Mouse (Mus musculus): ENCODE measurements around the gene Pde6h. TPM values are rescaled to one million over a fixed set of nuclear protein-coding genes. Genes with fewer than 3 reads are reported as not detected.

Pde6h gene
- total RNA-seq, 2 experiments from 2014 or later, result not detected

- ATAC-seq (replicated peaks; ENCODE audit: low FRiP score, poor library complexity, severe bottlenecking), result no peak
Observed at GRCm38 (mm10) chr6:137002169-137002514, 78.5 kb downstream of the Pde6h start.

GRCm38 (mm10) chr6:137004359-137004758 lies 80.7 kb downstream of the Pde6h start:
- no peak for ATAC-seq (replicated peaks; ENCODE audit: low FRiP score, poor library complexity, severe bottlenecking)

DNA sequence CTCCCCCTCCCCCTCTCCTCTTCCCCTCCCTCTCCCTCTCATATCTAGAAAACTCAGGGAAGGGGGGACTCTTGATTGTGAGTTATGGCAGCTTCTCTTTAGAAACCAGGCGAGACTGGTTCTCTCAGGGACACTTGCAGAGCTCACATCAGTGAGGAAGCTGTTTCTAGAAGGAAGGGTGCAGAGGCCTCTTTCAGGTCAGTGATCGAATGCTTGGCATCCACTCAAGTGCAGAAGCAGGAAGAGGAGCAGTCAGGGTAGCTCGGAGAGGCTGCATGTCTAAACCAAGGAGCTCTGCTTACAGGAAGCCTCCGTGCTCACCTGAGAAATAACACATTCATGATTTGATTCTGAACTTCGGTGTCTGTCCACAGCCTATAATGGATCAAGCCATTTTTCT lies 87.6 kb downstream of the Pde6h start:
- no peak for ATAC-seq (replicated peaks; ENCODE audit: low FRiP score, poor library complexity, severe bottlenecking)

DNA sequence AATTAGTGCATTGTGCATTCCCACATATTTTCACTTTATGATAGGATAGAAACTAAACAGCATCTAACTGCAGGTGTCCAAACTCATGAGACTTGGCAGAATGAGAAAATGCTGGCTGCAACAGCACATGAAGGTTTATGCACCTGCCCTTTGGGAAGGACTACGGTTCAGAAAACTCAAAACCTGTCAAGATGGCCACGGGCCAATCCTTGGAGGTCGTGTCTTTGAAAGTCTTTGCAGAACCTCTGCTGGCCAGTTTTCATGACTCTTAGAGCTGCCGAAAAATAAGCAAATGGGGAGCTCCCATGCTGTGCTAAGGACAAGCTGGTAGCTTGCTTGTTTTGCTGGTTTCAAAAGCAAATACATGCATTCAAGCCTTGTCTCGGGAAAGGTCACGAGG lies 90.7 kb downstream of the Pde6h start:
- no peak for ATAC-seq (replicated peaks; ENCODE audit: low FRiP score, poor library complexity, severe bottlenecking)

- no peak for ATAC-seq (replicated peaks; ENCODE audit: low FRiP score, poor library complexity, severe bottlenecking)
Observed at GRCm38 (mm10) chr6:137017216-137017973, 93.8 kb downstream of the Pde6h start.

Other genes starting within 250 kb of the Pde6h start
- gene Gucy2c, start 142.1 kb upstream of the Pde6h start, total RNA-seq (2015; ENCODE audit: low replicate concordance), result not detected in 2 replicates
- not detected in 2 replicates for gene Gucy2c, start 142.1 kb upstream of the Pde6h start, total RNA-seq (2017; ENCODE audit: low replicate concordance)
- gene Hist4h4, start 119.4 kb upstream of the Pde6h start, total RNA-seq (2015; ENCODE audit: low replicate concordance), result 12.3 and 17.7 TPM in 2 replicates
- 29.4 and 32.5 TPM in 2 replicates for gene Hist4h4, start 119.4 kb upstream of the Pde6h start, total RNA-seq (2017; ENCODE audit: low replicate concordance)
- 20.9 and 21.9 TPM in 2 replicates for gene H2afj, start 115.6 kb upstream of the Pde6h start, total RNA-seq (2015; ENCODE audit: low replicate concordance)
- gene H2afj, start 115.6 kb upstream of the Pde6h start, total RNA-seq (2017; ENCODE audit: low replicate concordance), result 26.2 and 40.1 TPM in 2 replicates
- gene BC049715, start 96.2 kb upstream of the Pde6h start, total RNA-seq (2015; ENCODE audit: low replicate concordance), result 0.38 TPM in 1 of 2 replicates, not detected in the other
- gene BC049715, start 96.2 kb upstream of the Pde6h start, total RNA-seq (2017; ENCODE audit: low replicate concordance), result 0.34 and 5.3 TPM in 2 replicates
- 34.2 and 38.2 TPM in 2 replicates for gene Wbp11, start 95.6 kb upstream of the Pde6h start, total RNA-seq (2015; ENCODE audit: low replicate concordance)
- 25.8 and 55.0 TPM in 2 replicates for gene Wbp11, start 95.6 kb upstream of the Pde6h start, total RNA-seq (2017; ENCODE audit: low replicate concordance)
- gene Smco3, start 88.4 kb upstream of the Pde6h start, total RNA-seq (2015; ENCODE audit: low replicate concordance), result 1.9 TPM in 1 of 2 replicates, not detected in the other
- gene Smco3, start 88.4 kb upstream of the Pde6h start, total RNA-seq (2017; ENCODE audit: low replicate concordance), result 2.1 TPM in 1 of 2 replicates, not detected in the other
- gene Art4, start 66.1 kb upstream of the Pde6h start, total RNA-seq (2015; ENCODE audit: low replicate concordance), result 197 and 198 TPM in 2 replicates
- 348 and 388 TPM in 2 replicates for gene Art4, start 66.1 kb upstream of the Pde6h start, total RNA-seq (2017; ENCODE audit: low replicate concordance)
- gene Mgp, start 48.0 kb upstream of the Pde6h start, total RNA-seq (2015; ENCODE audit: low replicate concordance), result 1.9 TPM in 1 of 2 replicates, not detected in the other
- 1.9 TPM in 1 of 2 replicates, not detected in the other for gene Mgp, start 48.0 kb upstream of the Pde6h start, total RNA-seq (2017; ENCODE audit: low replicate concordance)
- not detected in 2 replicates for gene Erp27, start 1.7 kb upstream of the Pde6h start, total RNA-seq (2015; ENCODE audit: low replicate concordance)
- gene Erp27, start 1.7 kb upstream of the Pde6h start, total RNA-seq (2017; ENCODE audit: low replicate concordance), result 0.34 TPM in 1 of 2 replicates, not detected in the other
- 1,174 and 1,226 TPM in 2 replicates for gene Arhgdib, start 18.1 kb downstream of the Pde6h start, total RNA-seq (2015; ENCODE audit: low replicate concordance)
- 299 and 335 TPM in 2 replicates for gene Arhgdib, start 18.1 kb downstream of the Pde6h start, total RNA-seq (2017; ENCODE audit: low replicate concordance)
- gene Rerg, start 246.7 kb downstream of the Pde6h start, total RNA-seq (2015; ENCODE audit: low replicate concordance), result 0.42 TPM in 1 of 2 replicates, not detected in the other
- gene Rerg, start 246.7 kb downstream of the Pde6h start, total RNA-seq (2017; ENCODE audit: low replicate concordance), result not detected in 2 replicates

All from erythroblast, adult 5-6 weeks (primary cell).